Comparison of ENCODE assay signal across 8 mouse cellular contexts in genomic region chr1:132199934-132200333, GRCm38 (mm10). TPM values are rescaled to one million over a fixed set of nuclear protein-coding genes. Genes with fewer than 3 reads are reported as not detected.
DNase-seq lines count a peak whose midpoint lies in the region; ATAC-seq and TF ChIP-seq lines count a peak whose summit lies in the region.

No protein-coding gene starts in this region.

- H3K27ac ChIP-seq in forebrain, embryonic 10.5 days, result peak overlapping the region; percentile 100
- no peak overlapping the region for H3K27ac ChIP-seq in limb, embryonic 13.5 days

- H3K27me3 ChIP-seq in E14TG2a.4 (ENCODE audit: insufficient read depth, low read length), result no peaks in the 10 kb centered on the region
- peaks cover 75% of the 10 kb centered on the region for H3K27me3 ChIP-seq in forebrain, embryonic 10.5 days (ENCODE audit: poor library complexity, severe bottlenecking)
- peaks cover 23% of the 10 kb centered on the region for H3K27me3 ChIP-seq in limb, embryonic 13.5 days

- TF ChIP-seq CTCF in E14TG2a.4 (conservative IDR thresholded peaks at IDR 0.05; ENCODE audit: low read length), result no peak

- peak overlapping the region; percentile 78 for H3K4me3 ChIP-seq in E14TG2a.4 (replicated peaks; ENCODE audit: low read length)
- peak overlapping the region; percentile 41 for H3K4me3 ChIP-seq in forebrain, embryonic 10.5 days
- H3K4me3 ChIP-seq in limb, embryonic 13.5 days, result peak overlapping the region; percentile 38

- peak overlapping the region; percentile 57 for H3K4me2 ChIP-seq in limb, embryonic 13.5 days (replicated peaks)

- peak; percentile 71 for DNase-seq in heart, adult 11 months
- DNase-seq in heart, adult 8-10 months (ENCODE audit: low spot score), result no peak
- DNase-seq in forebrain, embryonic 10.5 days (ENCODE audit: extremely low spot score, low spot score), result no peak
- no peak for DNase-seq in adrenal gland, postnatal 25 days
- DNase-seq in T-cell, adult 2 months (ENCODE audit: low spot score), result no peak
- no peak for DNase-seq in layer of hippocampus, postnatal 10 days (ENCODE audit: low spot score in 2 of 2)

- H3K9ac ChIP-seq in limb, embryonic 13.5 days, result 0 out of 2 replicates have a peak overlapping the region, but pooled peaks have one; percentile 25

- WGBS in forebrain, embryonic 10.5 days, result 7% methylated on average over 12 of the region's 12 CpGs
- 20% methylated on average over 12 of the region's 12 CpGs for WGBS in limb, embryonic 13.5 days

- peaks cover 32% of the 10 kb centered on the region for H3K36me3 ChIP-seq in E14TG2a.4 (ENCODE audit: insufficient read depth, low read length)
- H3K36me3 ChIP-seq in forebrain, embryonic 10.5 days (replicated peaks), result peaks cover 17% of the 10 kb centered on the region
- no peaks in the 10 kb centered on the region for H3K36me3 ChIP-seq in limb, embryonic 13.5 days

- H3K9me3 ChIP-seq in E14TG2a.4 (ENCODE audit: low read length), result peaks cover 15% of the 10 kb centered on the region
- H3K9me3 ChIP-seq in forebrain, embryonic 10.5 days, result no peaks in the 10 kb centered on the region
- H3K9me3 ChIP-seq in limb, embryonic 13.5 days, result no peaks in the 10 kb centered on the region

- H3K4me1 ChIP-seq in E14TG2a.4 (replicated peaks; ENCODE audit: low read depth, low read length), result peaks cover 94% of the 10 kb centered on the region
- peaks cover 94% of the 10 kb centered on the region for H3K4me1 ChIP-seq in forebrain, embryonic 10.5 days
- H3K4me1 ChIP-seq in limb, embryonic 13.5 days, result peaks cover 55% of the 10 kb centered on the region

- no peak for ATAC-seq in limb, embryonic 13.5 days (ENCODE audit: low FRiP score, low read depth)

RNA-seq across cellular contexts. Expression of gene AC124108.1, which starts 8.7 kb away (rescaled TPM):
- total RNA-seq in heart, adult 8-10 months (2022), result under 1 TPM in 1 of 4 experiments, not detected in 3; 0.09 TPM
- polyA plus RNA-seq in forebrain, embryonic 10.5 days (2016; fragmentation: Nextera tagmentation; extraction: Ambion mirVana), result 1.8 and 3.3 TPM in 2 replicates
- 0.19 and 0.43 TPM in 2 replicates for polyA plus RNA-seq in limb, embryonic 13.5 days (2015; fragmentation: Nextera tagmentation; extraction: Ambion mirVana)
- not detected in 2 replicates for total RNA-seq in adrenal gland, postnatal 25 days (2021)
- 1 to 10 TPM; 1.7 TPM for total RNA-seq in layer of hippocampus, postnatal 10 days (2021)

RNA-seq across cellular contexts. Expression of gene Lemd1, which starts 8.7 kb away (rescaled TPM):
- not detected for total RNA-seq in heart, adult 8-10 months (2022)
- polyA plus RNA-seq in forebrain, embryonic 10.5 days (2016; fragmentation: Nextera tagmentation; extraction: Ambion mirVana), result 4.1 and 4.2 TPM in 2 replicates
- polyA plus RNA-seq in limb, embryonic 13.5 days (2015; fragmentation: Nextera tagmentation; extraction: Ambion mirVana), result 0.69 and 1.1 TPM in 2 replicates
- total RNA-seq in adrenal gland, postnatal 25 days (2021), result not detected in 2 replicates
- total RNA-seq in layer of hippocampus, postnatal 10 days (2021), result 1 to 10 TPM; 4.9 TPM

RNA-seq across cellular contexts. Expression of gene Gm10188, which starts 29.6 kb away (rescaled TPM):
- total RNA-seq in heart, adult 8-10 months (2022), result not detected
- polyA plus RNA-seq in forebrain, embryonic 10.5 days (2016; fragmentation: Nextera tagmentation; extraction: Ambion mirVana), result not detected in 2 replicates
- not detected in 2 replicates for polyA plus RNA-seq in limb, embryonic 13.5 days (2015; fragmentation: Nextera tagmentation; extraction: Ambion mirVana)
- total RNA-seq in adrenal gland, postnatal 25 days (2021), result not detected in 2 replicates
- total RNA-seq in layer of hippocampus, postnatal 10 days (2021), result not detected
